Mouse (Mus musculus) hindbrain, embryonic 10.5 days (tissue): ENCODE results near the gene Gpn1. TPM values are rescaled to one million over a fixed set of nuclear protein-coding genes. Genes with fewer than 3 reads are reported as not detected.
"Not testable (repeated sequence)": the region's sequence is repeated elsewhere in the genome, so short reads cannot be mapped to it uniquely, and the experiment has no call there.

Experiments used
- DNase-seq: peaks from one replicate; pipeline ENCODE4 v3.0.0-alpha.2; 2017; ENCODE audit warnings: low spot score
- H3K27ac ChIP-seq: fragments of 300-500 bp; sonication (generic); 2 replicates; pipeline ENCODE4 v1.5.1; 2016; ENCODE audit warnings: mild to moderate bottlenecking, moderate library complexity
- H3K27me3 ChIP-seq: fragments of 300-500 bp; sonication (generic); 2 replicates; pipeline ENCODE4 v1.6.1; 2016; ENCODE audit warnings: mild to moderate bottlenecking; ENCODE audit not compliant: poor library complexity, insufficient read depth, severe bottlenecking
- H3K36me3 ChIP-seq: fragments of 300-500 bp; sonication (generic); 2 replicates; pipeline ENCODE4 v1.6.1; 2016; ENCODE audit warnings: mild to moderate bottlenecking, moderate library complexity
- H3K4me1 ChIP-seq: fragments of 300-500 bp; sonication (generic); replicated peaks from 2 replicates; pipeline ENCODE4 v1.6.1; 2016; ENCODE audit warnings: mild to moderate bottlenecking
- H3K4me3 ChIP-seq: fragments of 300-500 bp; sonication (generic); 2 replicates; pipeline ENCODE4 v1.5.1; 2016; ENCODE audit warnings: mild to moderate bottlenecking, moderate library complexity
- H3K9me3 ChIP-seq: fragments of 300-500 bp; sonication (generic); 2 replicates; pipeline ENCODE4 v1.6.1; 2016; ENCODE audit warnings: mild to moderate bottlenecking, moderate library complexity
- WGBS: fragments of 180-500 bp; shearing (Covaris S2); methylation state at CpG from one replicate; pipeline ENCODE4 v1.1.7; 2016; 5-methylcytosine and 5-hydroxymethylcytosine counted together
- polyA plus RNA-seq: library from polyadenylated mRNA; unstranded; fragments of >200 nt; fragmentation: Nextera tagmentation; extraction: Ambion mirVana; gene quantifications from 2 replicates; pipeline ENCODE4 v1.2.1, GENCODE M21; 2016

The Gpn1 gene
- polyA plus RNA-seq, 1 experiment from 2014 or later = 90.8 TPM

DNA sequence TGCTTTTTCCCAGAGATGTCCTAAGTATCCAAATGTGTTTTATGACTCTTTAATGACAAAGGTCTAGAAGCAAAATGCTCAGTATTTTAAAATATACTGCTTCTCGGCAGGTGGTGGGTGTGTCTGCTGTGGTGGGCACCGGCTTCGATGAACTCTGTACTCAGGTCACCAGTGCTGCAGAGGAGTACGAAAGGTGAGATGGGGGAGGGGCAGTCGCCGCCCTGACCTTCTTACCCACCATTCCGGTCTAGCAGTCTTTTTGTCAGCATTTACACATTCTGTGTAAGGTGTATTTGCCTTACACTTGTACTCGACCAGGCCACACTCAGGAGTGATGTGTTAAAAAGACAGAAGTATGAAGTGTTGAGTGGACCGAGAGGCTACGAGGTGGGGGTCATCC is 10.3 kb downstream of the Gpn1 start:
- Histone ChIP-seq H3K9me3 (no peaks in the 10 kb centered on the region), H3K4me3 (no peak overlapping the region), H3K27ac (no peak overlapping the region), H3K27me3 (no peaks in the 10 kb centered on the region), H3K36me3 (peaks cover 99% of the 10 kb centered on the region), H3K4me1 (no peaks in the 10 kb centered on the region)
- WGBS = 93% methylated on average over 10 of the region's 10 CpGs
- no peak for DNase-seq

DNA sequence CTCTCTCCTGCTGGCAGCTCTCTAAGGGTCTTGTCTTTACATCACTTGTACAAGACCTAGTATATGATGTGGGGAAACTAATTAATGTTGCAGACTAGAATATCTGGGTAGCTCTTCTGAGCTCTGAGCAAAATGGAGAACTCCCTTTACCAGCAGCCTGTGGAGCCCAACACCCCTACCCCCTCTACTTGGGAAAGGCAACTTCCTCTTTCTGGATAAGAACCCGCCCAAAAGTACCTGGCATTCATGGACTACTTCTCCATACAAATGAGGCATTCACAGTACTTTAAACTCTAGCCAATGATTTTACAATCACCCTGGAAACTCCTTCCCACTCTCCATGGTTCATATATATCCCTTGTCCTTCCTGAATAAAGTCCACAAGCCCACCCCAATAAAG is 17.9 kb downstream of the Gpn1 start:
- H3K9me3 ChIP-seq = no peaks in the 10 kb centered on the region
- H3K27me3 ChIP-seq = no peaks in the 10 kb centered on the region
- H3K4me3 ChIP-seq = no peak overlapping the region
- peaks cover 99% of the 10 kb centered on the region for H3K36me3 ChIP-seq
- no peaks in the 10 kb centered on the region for H3K4me1 ChIP-seq
- no peak for DNase-seq
- WGBS = 86% methylated on average over 1 of the region's 1 CpGs
- H3K27ac ChIP-seq = no peak overlapping the region

DNA sequence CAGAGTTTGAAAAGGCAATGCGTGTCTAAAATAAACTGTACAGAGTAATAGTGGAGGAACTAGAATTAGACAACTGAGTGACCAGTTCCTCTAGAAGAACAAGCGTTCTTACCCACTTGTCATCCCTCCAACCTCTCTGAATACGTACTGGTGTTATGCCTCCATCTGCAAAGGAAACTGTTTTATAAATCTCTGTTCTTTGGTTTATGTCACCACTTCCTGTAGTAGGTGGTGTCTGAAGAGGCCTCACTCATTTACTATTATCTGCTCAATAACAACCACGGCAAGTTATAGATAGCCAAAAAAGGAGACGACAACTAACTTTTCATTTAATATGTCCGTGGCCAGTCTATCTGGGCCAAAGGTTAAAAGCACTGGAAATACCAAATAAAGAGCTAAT is 26.0 kb downstream of the Gpn1 start:
- Histone ChIP-seq H3K4me1 (peaks cover 2% of the 10 kb centered on the region), H3K27ac (no peak overlapping the region), H3K9me3 (no peaks in the 10 kb centered on the region), H3K27me3 (no peaks in the 10 kb centered on the region), H3K36me3 (peaks cover 71% of the 10 kb centered on the region), H3K4me3 (no peak overlapping the region)
- no peak for DNase-seq
- WGBS = 95% methylated on average over 6 of the region's 6 CpGs

DNA sequence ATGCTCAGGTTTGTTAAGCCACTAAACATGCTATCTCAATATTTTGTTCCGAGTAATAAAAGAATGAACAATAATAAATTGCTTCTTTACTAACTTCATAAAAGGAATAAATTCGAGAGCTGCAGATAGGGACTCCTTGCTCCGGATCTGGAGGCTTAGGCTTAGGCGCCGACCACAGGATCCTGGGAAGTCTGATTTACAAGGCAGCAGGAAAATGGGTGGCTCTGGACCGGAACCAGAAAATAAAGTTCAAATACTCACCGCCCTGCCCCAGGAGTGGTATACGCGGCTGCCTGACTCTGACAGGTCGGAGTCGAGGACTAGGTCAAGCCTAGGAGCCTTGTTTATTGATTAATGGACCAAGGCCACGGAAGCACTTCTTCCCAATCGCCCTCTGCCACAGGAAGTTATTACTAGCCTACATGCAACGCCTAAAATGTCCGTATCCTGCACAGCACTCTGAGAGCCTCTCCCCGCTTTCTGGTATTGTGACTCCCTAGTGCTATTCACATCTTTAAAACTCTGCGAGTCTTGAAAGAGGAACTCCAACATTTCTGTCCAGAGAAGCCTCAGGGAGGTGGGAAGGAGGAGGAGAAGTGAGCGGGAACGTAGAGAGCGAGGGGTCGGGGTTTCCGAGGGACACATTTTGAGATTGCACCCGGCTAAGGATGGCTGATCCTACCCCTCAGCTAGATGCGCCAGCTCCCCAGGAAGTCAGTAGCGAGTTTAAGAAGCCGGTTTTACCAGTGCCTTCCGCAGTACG is 32.0 kb downstream of the Gpn1 start, which contains the start of gene Slc4a1ap:
Slc4a1ap (plus strand) TSS at position 642 of the 763 bp plus-strand sequence.
- H3K9me3 ChIP-seq = no peaks in the 10 kb centered on the region
- peaks cover 45% of the 10 kb centered on the region for H3K36me3 ChIP-seq
- H3K4me3 ChIP-seq = peak within 1 kb of the TSS; percentile 98
- H3K27ac ChIP-seq = peak within 1 kb of the TSS; percentile 97
- peaks cover 24% of the 10 kb centered on the region for H3K4me1 ChIP-seq
- WGBS = under 1% methylated on average over 28 of the region's 28 CpGs
- no peaks in the 10 kb centered on the region for H3K27me3 ChIP-seq
- DNase-seq = peak; percentile 79

DNA sequence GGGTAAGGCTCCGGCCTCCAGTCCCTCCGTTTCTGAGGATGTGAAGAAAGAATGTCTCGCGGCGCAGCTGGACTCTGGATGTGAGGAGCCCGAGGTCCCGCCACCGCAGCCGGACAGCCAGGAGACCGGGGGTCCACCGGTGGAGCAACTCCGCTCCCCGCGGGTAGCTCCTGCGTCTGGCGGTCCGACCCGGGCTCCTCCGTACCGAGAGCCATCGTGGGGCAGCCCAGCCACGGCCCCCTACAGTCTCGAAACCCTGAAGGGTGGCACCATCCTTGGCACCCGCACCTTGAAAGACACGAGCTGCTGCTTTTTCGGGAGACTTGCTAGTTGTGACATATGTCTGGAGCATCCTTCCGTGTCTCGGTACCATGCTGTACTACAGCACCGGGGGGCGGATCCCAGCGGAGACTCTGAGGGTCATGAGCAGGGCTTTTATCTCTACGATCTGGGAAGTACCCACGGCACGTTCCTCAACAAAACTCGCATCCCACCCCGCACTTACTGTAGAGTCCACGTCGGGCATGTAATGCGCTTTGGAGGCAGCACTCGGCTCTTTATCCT is 32.7 kb downstream of the Gpn1 start:
- H3K36me3 ChIP-seq = peaks cover 45% of the 10 kb centered on the region

DNA sequence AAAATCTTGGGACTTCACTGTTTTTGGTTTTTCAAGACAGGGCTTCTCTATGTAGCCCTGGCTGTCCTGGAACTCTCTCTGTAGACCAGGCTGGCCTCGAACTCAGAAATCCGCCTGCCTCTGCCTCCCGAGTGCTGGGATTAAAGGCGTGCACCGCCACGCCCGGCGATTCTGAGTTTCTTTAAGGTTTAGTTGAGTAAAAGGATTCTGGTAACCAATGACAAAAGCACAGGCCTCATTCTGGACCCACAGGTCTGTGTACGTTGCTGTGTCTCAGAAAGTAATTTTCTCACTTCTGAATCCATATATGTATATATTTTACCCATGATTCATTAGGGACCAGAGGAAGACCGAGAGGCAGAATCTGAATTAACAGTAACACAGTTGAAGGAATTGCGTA is 33.2 kb downstream of the Gpn1 start, which contains the start of gene Supt7l:
Supt7l (minus strand) TSS at position 101 of the 400 bp plus-strand sequence.
- peaks cover 45% of the 10 kb centered on the region for H3K36me3 ChIP-seq
- not testable (repeated sequence) for H3K27me3 ChIP-seq, H3K9me3 ChIP-seq, DNase-seq
- WGBS = 80% methylated on average over 11 of the region's 11 CpGs
- peaks cover 24% of the 10 kb centered on the region for H3K4me1 ChIP-seq
- H3K4me3 ChIP-seq = peak within 1 kb of the TSS; percentile 98
- peak within 1 kb of the TSS; percentile 97 for H3K27ac ChIP-seq

More for the DNA sequence above, 32.7 kb downstream of the Gpn1 start:
- DNase-seq = no peak
- no peaks in the 10 kb centered on the region for H3K27me3 ChIP-seq
- no peaks in the 10 kb centered on the region for H3K9me3 ChIP-seq
- H3K4me1 ChIP-seq = peaks cover 24% of the 10 kb centered on the region
- 4% methylated on average over 40 of the region's 40 CpGs for WGBS
- peak overlapping the region; percentile 97 for H3K27ac ChIP-seq
- peak overlapping the region; percentile 98 for H3K4me3 ChIP-seq

DNA sequence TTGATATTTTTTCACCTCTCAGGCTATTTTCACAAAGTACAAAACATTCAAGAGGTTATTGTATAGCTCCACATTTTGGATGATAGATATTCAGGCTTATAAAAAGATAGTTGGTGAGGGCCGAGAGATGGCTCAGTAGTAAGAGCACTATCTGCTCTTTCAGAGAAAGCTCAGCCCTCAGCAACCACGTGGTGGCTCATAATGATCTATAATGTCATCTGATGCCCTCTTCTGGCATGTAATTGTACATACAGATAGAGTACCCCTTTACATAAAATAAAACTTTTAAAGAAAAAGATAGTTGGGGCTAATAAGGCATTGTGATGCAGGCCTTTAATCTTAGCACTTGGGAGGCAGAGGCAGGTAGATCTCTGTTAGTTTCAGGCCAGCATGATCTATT is 34.0 kb downstream of the Gpn1 start:
- H3K36me3 ChIP-seq = peaks cover 51% of the 10 kb centered on the region
- H3K4me1 ChIP-seq = peaks cover 24% of the 10 kb centered on the region
- no peak overlapping the region for H3K4me3 ChIP-seq
- no peaks in the 10 kb centered on the region for H3K27me3 ChIP-seq
- 68% methylated on average over 2 of the region's 2 CpGs for WGBS
- no peaks in the 10 kb centered on the region for H3K9me3 ChIP-seq
- no peak for DNase-seq
- H3K27ac ChIP-seq = no peak overlapping the region

DNA sequence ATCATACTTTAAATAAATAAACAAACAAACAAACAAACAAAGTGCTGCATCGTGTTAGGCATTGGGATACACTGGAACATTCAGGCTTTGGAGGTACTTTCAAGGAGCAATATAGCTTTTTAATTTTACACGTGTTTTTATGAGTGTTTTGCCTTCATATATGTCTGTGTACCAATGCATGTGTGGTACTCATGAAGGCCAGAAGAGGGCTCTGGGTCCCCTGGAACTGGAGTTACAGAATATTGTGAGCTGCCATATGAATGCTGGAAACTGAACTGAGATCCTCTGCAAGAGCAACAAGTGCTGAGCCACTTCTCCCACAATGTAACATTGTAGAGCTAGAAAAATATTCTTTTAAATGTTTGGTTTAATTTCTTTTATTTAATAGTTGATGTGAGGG is 40.7 kb downstream of the Gpn1 start:
- H3K9me3 ChIP-seq = no peaks in the 10 kb centered on the region
- no peaks in the 10 kb centered on the region for H3K27me3 ChIP-seq
- H3K4me3 ChIP-seq = no peak overlapping the region
- WGBS = 90% methylated on average over 2 of the region's 2 CpGs
- no peak for DNase-seq
- H3K4me1 ChIP-seq = no peaks in the 10 kb centered on the region
- peaks cover 94% of the 10 kb centered on the region for H3K36me3 ChIP-seq
- H3K27ac ChIP-seq = no peak overlapping the region

DNA sequence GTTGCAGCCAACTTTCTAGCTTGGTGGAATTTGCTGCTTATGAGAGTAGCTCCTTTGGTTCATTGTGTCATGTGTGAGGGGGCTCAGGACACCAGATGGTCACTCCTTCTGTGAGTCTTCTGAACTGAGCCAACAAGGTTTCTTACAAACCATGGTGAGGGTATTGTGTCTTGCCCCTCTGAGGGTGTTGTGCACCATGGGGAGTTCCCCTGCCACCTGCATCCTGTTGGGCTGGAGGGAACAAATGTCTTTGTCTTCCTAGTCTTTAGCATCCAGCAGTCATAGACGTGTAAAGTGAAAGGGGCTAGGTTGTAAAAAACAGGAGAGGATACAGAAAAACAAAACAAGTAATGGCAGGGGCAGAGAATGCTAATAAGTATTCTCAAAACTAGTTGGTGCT is 64.9 kb downstream of the Gpn1 start:
- no peak overlapping the region for H3K27ac ChIP-seq
- H3K4me1 ChIP-seq = no peaks in the 10 kb centered on the region
- no peaks in the 10 kb centered on the region for H3K27me3 ChIP-seq
- H3K36me3 ChIP-seq = peaks cover 75% of the 10 kb centered on the region
- H3K4me3 ChIP-seq = no peak overlapping the region
- no peaks in the 10 kb centered on the region for H3K9me3 ChIP-seq
- no peak for DNase-seq
- WGBS = 45% methylated on average over 1 of the region's 1 CpGs

DNA sequence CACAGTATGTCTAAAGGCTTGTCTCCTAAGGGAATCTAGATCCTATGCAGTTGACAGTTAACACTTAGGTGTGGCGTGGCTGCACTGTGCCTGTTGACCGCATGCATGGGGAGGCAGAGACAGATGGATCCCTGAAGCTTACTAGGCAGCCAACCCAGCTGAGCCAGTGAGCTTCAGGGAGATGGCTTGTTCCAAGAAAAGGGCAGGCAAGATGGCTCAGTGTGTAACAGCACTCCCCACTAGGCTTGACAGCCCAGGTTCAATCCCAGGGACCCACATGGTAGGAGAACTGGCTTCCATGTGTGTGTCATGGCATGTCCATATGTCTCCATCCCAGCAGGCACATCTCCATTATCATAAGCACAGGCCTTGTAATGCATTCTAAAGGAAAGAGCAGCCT is 65.8 kb downstream of the Gpn1 start:
- no peaks in the 10 kb centered on the region for H3K4me1 ChIP-seq
- H3K36me3 ChIP-seq = peaks cover 66% of the 10 kb centered on the region
- H3K27ac ChIP-seq = no peak overlapping the region
- no peaks in the 10 kb centered on the region for H3K27me3 ChIP-seq
- H3K9me3 ChIP-seq = no peaks in the 10 kb centered on the region
- no peak overlapping the region for H3K4me3 ChIP-seq
- WGBS = 96% methylated on average over 2 of the region's 2 CpGs
- no peak for DNase-seq

DNA sequence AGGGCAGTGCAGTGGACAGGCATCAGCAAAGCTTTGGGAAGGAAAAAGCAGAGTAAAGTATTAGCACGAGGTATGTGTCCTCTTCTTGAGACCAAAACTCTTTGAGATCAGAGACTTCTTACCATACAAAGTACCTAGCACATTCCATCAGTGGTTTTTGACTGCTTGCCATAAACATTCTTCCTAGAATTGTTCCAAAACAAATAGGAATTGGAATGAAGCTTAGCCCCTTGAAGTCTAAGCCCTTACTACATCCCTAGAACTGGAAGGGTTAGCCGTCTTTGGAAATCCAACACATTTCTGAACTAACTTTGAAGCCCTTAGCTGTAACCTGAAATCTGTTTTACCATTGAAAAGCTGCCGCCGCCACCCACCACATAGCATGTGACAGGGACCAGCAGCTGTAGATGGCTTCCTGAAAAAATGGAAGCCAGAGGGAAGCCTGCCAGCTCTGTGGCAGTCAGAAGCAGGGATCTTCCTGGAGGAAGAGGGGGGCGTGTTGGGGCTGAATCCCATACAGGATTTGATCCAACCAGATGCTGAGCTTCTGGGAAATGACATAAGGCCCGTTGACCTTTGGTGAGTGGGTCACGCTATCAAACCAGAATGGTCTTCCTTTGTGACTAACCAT is 67.6 kb downstream of the Gpn1 start:
- Histone ChIP-seq H3K9me3 (no peaks in the 10 kb centered on the region), H3K27me3 (no peaks in the 10 kb centered on the region), H3K4me3 (no peak overlapping the region), H3K4me1 (no peaks in the 10 kb centered on the region), H3K36me3 (peaks cover 48% of the 10 kb centered on the region), H3K27ac (no peak overlapping the region)
- 88% methylated on average over 7 of the region's 7 CpGs for WGBS
- no peak for DNase-seq
